Mouse (Mus musculus) liver, adult 2 months (tissue): ENCODE results near the gene Foxo1. TPM values are rescaled to one million over a fixed set of nuclear protein-coding genes. Genes with fewer than 3 reads are reported as not detected.

Experiments
- DNase-seq: peaks from one replicate; pipeline ENCODE4 v3.0.0-alpha.2; 2011; ENCODE audit warnings: low read depth, low spot score; ENCODE audit errors: extremely low read depth
- H3K27ac ChIP-seq: fragments of 200-500 bp; replicated peaks from 2 replicates; pipeline ENCODE4 v1.5.1; 2012; ENCODE audit warnings: low read depth, mild to moderate bottlenecking, control low read depth, inconsistent platforms, low read length; ENCODE audit not compliant: insufficient read depth
- H3K27me3 ChIP-seq: fragments of 200-500 bp; 2 replicates; pipeline ENCODE4 v1.6.1; 2012; ENCODE audit warnings: mild to moderate bottlenecking, moderate library complexity, low read length, inconsistent platforms; ENCODE audit not compliant: control insufficient read depth, insufficient read depth
- H3K36me3 ChIP-seq: fragments of 200-500 bp; 2 replicates; pipeline ENCODE4 v1.6.1; 2012; ENCODE audit warnings: low read length, inconsistent platforms; ENCODE audit not compliant: control insufficient read depth, insufficient read depth
- H3K4me1 ChIP-seq: fragments of 200-500 bp; 2 replicates; pipeline ENCODE4 v1.6.1; 2011; ENCODE audit warnings: low read length; ENCODE audit not compliant: control insufficient read depth, insufficient read depth
- H3K4me3 ChIP-seq: fragments of 200-500 bp; 2 replicates; pipeline ENCODE4 v1.5.1; 2011; ENCODE audit warnings: low read depth, mild to moderate bottlenecking, control low read depth, low read length, moderate library complexity; ENCODE audit not compliant: insufficient read depth
- H3K79me2 ChIP-seq: fragments of 200-500 bp; 2 replicates; pipeline ENCODE4 v1.6.1; 2012; ENCODE audit warnings: inconsistent platforms, mild to moderate bottlenecking, low read length, moderate library complexity; ENCODE audit not compliant: control insufficient read depth, insufficient read depth
- H3K9ac ChIP-seq: fragments of 200-500 bp; 2 replicates; pipeline ENCODE4 v1.6.1; 2012; ENCODE audit warnings: low read depth, mild to moderate bottlenecking, control low read depth, inconsistent platforms, low read length
- CTCF ChIP-seq: fragments of 200-500 bp; IDR thresholded peaks from 2 replicates; pipeline ENCODE4 v1.5.1; 2011; ENCODE audit warnings: low read depth, low read length, control low read depth
- POLR2A ChIP-seq: fragments of 200-500 bp; IDR thresholded peaks from 2 replicates; pipeline ENCODE4 v1.6.1; 2011; ENCODE audit warnings: low read length, control low read depth; ENCODE audit not compliant: insufficient read depth; ENCODE audit errors: extremely low read depth
- WGBS: fragments of 180-500 bp; shearing (Covaris S2); methylation state at CpG from one replicate; pipeline ENCODE4 v1.1.7; 2018; 5-methylcytosine and 5-hydroxymethylcytosine counted together
- polyA plus RNA-seq: library from polyadenylated mRNA; depleted of rRNA; stranded (reverse); fragments of >200 nt; gene quantifications from 2 replicates; pipeline ENCODE4 v1.2.3, GENCODE M21; 2012
- total RNA-seq: library from RNA; depleted of rRNA; stranded (reverse); fragments of >200 nt; gene quantifications from 2 replicates; pipeline ENCODE4 v1.2.3, GENCODE M21; 2014

Foxo1 gene
- total and polyA plus RNA-seq, 2 experiments, result 5.8 to 6.5 TPM

DNA sequence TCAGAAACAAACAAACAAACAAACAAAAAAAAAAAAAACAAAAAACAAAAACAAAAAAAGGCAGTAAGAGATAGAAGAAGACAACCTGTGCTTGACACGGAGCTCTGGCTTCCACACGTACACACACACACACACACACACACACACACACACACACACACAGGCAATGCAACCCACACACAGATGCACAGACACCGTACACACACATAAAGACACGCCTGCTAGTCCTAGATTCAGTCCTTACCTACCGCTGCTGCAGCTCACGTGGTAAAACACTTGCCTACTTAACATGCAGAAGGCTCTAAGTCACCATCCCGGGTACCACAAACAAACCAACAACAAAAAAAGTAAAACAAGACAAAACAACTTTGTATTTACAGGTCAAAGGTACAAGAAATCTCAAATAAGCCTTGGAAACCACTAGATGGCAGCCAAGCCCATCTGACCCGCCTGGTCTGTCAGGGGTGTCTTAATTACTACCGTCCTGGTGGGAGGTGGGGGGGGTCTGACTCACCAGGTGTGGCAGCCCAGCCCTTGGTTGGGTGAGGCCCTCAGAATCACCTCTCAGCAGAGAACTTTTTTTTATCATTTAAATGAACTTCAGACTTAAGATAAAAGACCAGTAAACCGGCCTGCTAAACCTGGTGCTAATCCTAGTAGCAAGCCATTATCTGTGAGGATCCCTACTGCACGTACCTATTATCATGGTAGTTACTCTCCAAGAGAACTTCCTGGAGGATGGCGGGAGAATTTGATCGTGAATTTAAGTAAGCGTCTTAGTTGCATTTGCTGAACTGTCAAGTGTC, 14.3 kb upstream of the Foxo1 start:
- Histone ChIP-seq H3K27ac (no peak overlapping the region), H3K36me3 (no peaks in the 10 kb centered on the region), H3K9ac (no peak overlapping the region), H3K4me3 (no peak overlapping the region), H3K27me3 (no peaks in the 10 kb centered on the region), H3K4me1 (no peaks in the 10 kb centered on the region), H3K79me2 (no peaks in the 10 kb centered on the region)
- no peak for TF ChIP-seq POLR2A
- TF ChIP-seq CTCF, result peak; percentile 66
- no peak for DNase-seq
- WGBS, result 43% methylated on average over 14 of the region's 14 CpGs

DNA sequence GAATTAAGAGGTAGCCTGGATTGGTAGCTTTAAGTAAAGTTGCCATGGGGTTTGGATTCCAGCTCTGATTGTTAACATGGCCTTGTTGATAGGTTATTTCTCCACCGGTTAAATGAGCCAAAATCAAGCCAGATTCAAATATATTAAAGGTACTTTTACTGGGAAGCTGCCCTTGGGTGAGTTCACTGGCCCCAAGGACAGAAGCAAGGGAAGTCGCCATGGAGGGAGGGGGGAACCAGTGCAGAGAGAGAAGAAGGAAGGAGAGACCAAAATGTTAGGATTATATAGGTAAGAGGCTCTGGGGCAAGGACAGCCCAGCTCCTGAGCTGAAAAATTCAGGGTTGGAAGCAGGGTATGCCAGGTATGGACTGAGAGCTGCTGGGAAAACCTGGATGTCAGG, 13.6 kb upstream of the Foxo1 start:
- Histone ChIP-seq H3K4me3 (no peak overlapping the region), H3K36me3 (no peaks in the 10 kb centered on the region), H3K9ac (no peak overlapping the region), H3K27me3 (no peaks in the 10 kb centered on the region), H3K4me1 (no peaks in the 10 kb centered on the region), H3K27ac (no peak overlapping the region), H3K79me2 (no peaks in the 10 kb centered on the region)
- TF ChIP-seq POLR2A (no peak), CTCF (no peak)
- no peak for DNase-seq
- WGBS, result 35% methylated on average over 2 of the region's 2 CpGs

DNA sequence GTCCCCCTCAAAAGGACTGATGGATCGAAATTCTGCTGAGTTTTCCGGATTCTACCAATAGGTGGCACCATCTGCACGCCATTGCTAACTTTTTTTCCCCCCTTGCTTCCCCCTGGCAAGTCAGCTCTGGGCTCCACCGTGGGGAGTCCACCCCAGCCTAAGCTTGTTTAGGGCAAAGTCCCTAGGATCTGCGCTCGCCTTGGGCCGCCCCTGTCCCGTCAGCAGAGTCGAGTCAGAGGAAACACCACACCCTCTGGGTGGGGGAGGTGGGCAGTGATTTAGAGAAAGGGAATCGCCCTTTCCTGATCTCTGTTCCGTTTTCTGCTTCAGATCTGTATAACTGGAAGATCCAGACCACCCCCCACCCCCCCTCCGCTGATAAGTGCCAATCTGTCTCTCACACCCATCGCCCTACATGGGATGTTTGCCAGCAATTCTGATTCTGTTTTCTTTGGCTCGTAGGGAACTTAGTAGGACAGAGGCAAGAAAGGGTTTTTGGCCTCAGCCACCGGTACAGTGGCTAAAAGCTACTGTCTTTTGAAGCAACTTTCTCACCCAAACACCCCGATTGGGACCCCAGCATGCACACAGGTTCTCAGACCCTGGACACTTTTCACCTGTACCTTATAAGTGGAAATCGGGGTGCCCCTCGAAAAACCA, 10.2 kb upstream of the Foxo1 start:
- Histone ChIP-seq H3K4me1 (no peaks in the 10 kb centered on the region), H3K4me3 (peak overlapping the region; percentile 47; the same call in 1 of the 2 replicates), H3K27ac (no peak overlapping the region), H3K36me3 (no peaks in the 10 kb centered on the region), H3K79me2 (no peaks in the 10 kb centered on the region; the same call in 1 of the 2 replicates), H3K27me3 (no peaks in the 10 kb centered on the region), H3K9ac (peak overlapping the region; percentile 40)
- peak; percentile 56 for DNase-seq
- WGBS, result 9% methylated on average over 18 of the region's 18 CpGs
- TF ChIP-seq CTCF (peak; percentile 73), POLR2A (no peak)

DNA sequence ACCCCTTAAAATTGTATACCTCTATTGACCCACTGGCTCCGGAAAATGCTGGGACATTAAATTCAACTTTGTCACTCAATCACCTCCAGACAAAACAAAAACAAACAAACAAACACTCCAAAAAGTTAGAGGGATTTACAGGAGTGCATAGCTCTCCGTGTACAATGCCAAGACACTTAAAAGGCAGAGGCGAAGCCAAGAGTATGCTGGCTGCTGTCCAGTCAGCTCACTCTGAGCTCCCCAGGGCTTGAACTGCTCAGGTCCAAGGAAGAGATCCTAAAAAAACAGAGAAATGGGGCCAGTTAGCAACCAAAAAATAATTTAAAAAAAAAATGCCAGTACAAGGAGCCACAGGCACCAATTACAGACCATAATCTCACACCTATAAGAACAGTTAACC, 9.6 kb upstream of the Foxo1 start:
- 19% methylated on average over 3 of the region's 3 CpGs for WGBS
- no peak overlapping the region for H3K4me3 ChIP-seq
- H3K9ac ChIP-seq, result no peak overlapping the region
- TF ChIP-seq CTCF, result no peak
- no peak for TF ChIP-seq POLR2A
- no peak overlapping the region for H3K27ac ChIP-seq
- H3K4me1 ChIP-seq, result no peaks in the 10 kb centered on the region
- peak; percentile 61 for DNase-seq
- no peaks in the 10 kb centered on the region; the same call in 1 of the 2 replicates for H3K79me2 ChIP-seq
- H3K36me3 ChIP-seq, result no peaks in the 10 kb centered on the region
- no peaks in the 10 kb centered on the region for H3K27me3 ChIP-seq

DNA sequence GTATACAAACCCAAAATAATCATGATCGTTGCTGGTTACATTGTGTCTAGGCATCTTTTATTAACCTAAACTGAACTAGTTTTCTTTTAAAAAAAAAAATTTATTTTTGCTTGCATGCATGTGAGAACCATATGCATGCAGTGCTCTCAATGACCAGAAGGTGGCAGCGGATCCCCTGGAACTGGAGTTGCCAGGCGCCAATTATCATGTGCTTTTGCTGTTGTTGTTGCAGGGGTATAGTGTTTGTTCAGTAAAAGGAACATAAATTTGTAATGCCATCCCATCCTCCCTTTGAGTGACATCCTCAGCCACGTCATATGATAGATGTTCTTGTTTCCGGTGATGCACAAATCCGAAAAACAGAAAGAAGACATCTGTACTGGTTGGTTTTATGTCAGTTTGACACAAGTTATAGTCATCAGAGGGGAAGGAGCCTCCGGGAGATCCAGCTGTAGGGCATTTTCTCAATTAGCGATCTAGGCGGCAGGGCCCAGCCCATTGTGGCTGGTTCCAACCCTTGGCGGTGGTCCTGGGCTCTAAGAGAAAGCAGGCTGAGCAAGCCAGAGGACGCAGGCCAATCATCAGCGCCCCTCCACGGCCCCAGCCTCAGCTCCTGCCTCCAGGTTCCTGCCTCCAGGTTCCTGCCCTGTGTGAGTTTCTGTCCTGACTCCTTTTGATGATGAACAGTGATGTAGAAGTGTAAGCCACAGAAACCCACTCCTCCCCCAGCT, 5.5 kb upstream of the Foxo1 start:
- Histone ChIP-seq H3K79me2 (peaks cover 1% of the 10 kb centered on the region; the same call in 1 of the 2 replicates), H3K36me3 (no peaks in the 10 kb centered on the region), H3K4me1 (no peaks in the 10 kb centered on the region), H3K9ac (no peak overlapping the region), H3K27me3 (no peaks in the 10 kb centered on the region), H3K27ac (no peak overlapping the region), H3K4me3 (no peak overlapping the region)
- TF ChIP-seq CTCF (peak; percentile 90), POLR2A (no peak)
- peak; percentile 46 for DNase-seq
- 56% methylated on average over 13 of the region's 13 CpGs for WGBS
